Mouse (Mus musculus) activated CD4-positive, CD25-positive, alpha-beta regulatory T cell, adult 4 months (primary cell): ENCODE measurements around the gene Cdc5l. TPM values are rescaled to one million over a fixed set of nuclear protein-coding genes. Genes with fewer than 3 reads are reported as not detected.
"Not testable (repeated sequence)": the region's sequence is repeated elsewhere in the genome, so short reads cannot be mapped to it uniquely, and the experiment has no call there.

Source experiments
- ATAC-seq: one replicate; pipeline ENCODE4 v1.8.0; 2017
- polyA plus RNA-seq, 2 experiments: library from polyadenylated mRNA; unstranded; fragments of 100-300 nt; shearing (Covaris generic); gene quantifications; one replicate each; pipeline ENCODE4 v1.2.1; 2017

Gene Cdc5l
- polyA plus RNA-seq, 2 experiments from 2014 or later, result 61.5 to 69.5 TPM

- peak; percentile 14 for ATAC-seq
Measured at GRCm38 (mm10) chr17:45432706-45433398, 685 bp downstream of the Cdc5l start.

GRCm38 (mm10) chr17:45432007-45432406 lies 1.5 kb downstream of the Cdc5l start:
- ATAC-seq, result no peak

- ATAC-seq, result no peak
Measured at GRCm38 (mm10) chr17:45417387-45417786, 16.1 kb downstream of the Cdc5l start.

GRCm38 (mm10) chr17:45411617-45412016 lies 21.9 kb downstream of the Cdc5l start:
- not testable (repeated sequence) for ATAC-seq

- ATAC-seq, result no peak
Measured at GRCm38 (mm10) chr17:45408719-45409118, 24.8 kb downstream of the Cdc5l start.

- no peak for ATAC-seq
Measured at GRCm38 (mm10) chr17:45406281-45406680, 27.3 kb downstream of the Cdc5l start.

- peak; percentile 46 for ATAC-seq
Measured at GRCm38 (mm10) chr17:45403207-45403606, 30.3 kb downstream of the Cdc5l start.

- ATAC-seq, result no peak
Measured at GRCm38 (mm10) chr17:45402601-45403000, 30.9 kb downstream of the Cdc5l start.

GRCm38 (mm10) chr17:45402126-45402525 lies 31.4 kb downstream of the Cdc5l start:
- no peak for ATAC-seq

- ATAC-seq, result no peak
Measured at GRCm38 (mm10) chr17:45401126-45401905, 32.2 kb downstream of the Cdc5l start.

- ATAC-seq, result no peak
Measured at GRCm38 (mm10) chr17:45398021-45398420, 35.5 kb downstream of the Cdc5l start.

- ATAC-seq, result no peak
Measured at GRCm38 (mm10) chr17:45397541-45397940, 36.0 kb downstream of the Cdc5l start.

- no peak for ATAC-seq
Measured at GRCm38 (mm10) chr17:45394612-45395011, 38.9 kb downstream of the Cdc5l start.

- ATAC-seq, result no peak
Measured at GRCm38 (mm10) chr17:45393765-45394164, 39.8 kb downstream of the Cdc5l start.

- no peak for ATAC-seq
Measured at GRCm38 (mm10) chr17:45389896-45390295, 43.6 kb downstream of the Cdc5l start.

- ATAC-seq, result no peak
Measured at GRCm38 (mm10) chr17:45386986-45387385, 46.6 kb downstream of the Cdc5l start.

- ATAC-seq, result no peak
Measured at GRCm38 (mm10) chr17:45383305-45383704, 50.2 kb downstream of the Cdc5l start.

- no peak for ATAC-seq
Measured at GRCm38 (mm10) chr17:45379271-45379784, 54.2 kb downstream of the Cdc5l start.

- no peak for ATAC-seq
Measured at GRCm38 (mm10) chr17:45377323-45377722, 56.2 kb downstream of the Cdc5l start.

GRCm38 (mm10) chr17:45373987-45374608 lies 59.4 kb downstream of the Cdc5l start:
- no peak for ATAC-seq

GRCm38 (mm10) chr17:45371042-45371441 lies 62.5 kb downstream of the Cdc5l start:
- no peak for ATAC-seq

- ATAC-seq, result no peak
Measured at GRCm38 (mm10) chr17:45370535-45370934, 63.0 kb downstream of the Cdc5l start.

- ATAC-seq, result no peak
Measured at GRCm38 (mm10) chr17:45364871-45365270, 68.7 kb downstream of the Cdc5l start.
